Mouse (Mus musculus) lung, adult 2 months (tissue): ENCODE data around the gene Lancl1. TPM values are rescaled to one million over a fixed set of nuclear protein-coding genes. Genes with fewer than 3 reads are reported as not detected.

ENCODE experiments used
- DNase-seq: peaks from one replicate; pipeline ENCODE4 v3.0.0; 2022
- H3K4me1 ChIP-seq: fragments of 200-500 bp; 2 replicates; pipeline ENCODE4 v1.6.1; 2011; ENCODE audit warnings: low read length; ENCODE audit not compliant: control insufficient read depth, insufficient read depth
- H3K4me3 ChIP-seq: fragments of 200-500 bp; replicated peaks from 2 replicates; pipeline ENCODE3; 2011; ENCODE audit warnings: low read depth, mild to moderate bottlenecking, control low read depth, low read length; ENCODE audit errors: extremely low read depth
- CTCF ChIP-seq: fragments of 200-500 bp; IDR thresholded peaks from 2 replicates; pipeline ENCODE4 v1.5.1; 2011; ENCODE audit warnings: mild to moderate bottlenecking, low read length, control low read depth; ENCODE audit not compliant: insufficient read depth
- POLR2A ChIP-seq: fragments of 200-500 bp; IDR thresholded peaks from 2 replicates; pipeline ENCODE4 v1.6.1; 2011; ENCODE audit warnings: low read depth, mild to moderate bottlenecking, control low read depth, low read length, borderline replicate concordance; ENCODE audit errors: extremely low read depth
- WGBS: fragments of 180-500 bp; shearing (Covaris S2); methylation state at CpG from one replicate; pipeline ENCODE4 v1.1.7; 2018; 5-methylcytosine and 5-hydroxymethylcytosine counted together
- polyA plus RNA-seq: library from polyadenylated mRNA; depleted of rRNA; stranded (reverse); fragments of >200 nt; gene quantifications from 2 replicates; pipeline ENCODE4 v1.2.3, GENCODE M21; 2012; rRNA removed

The Lancl1 gene
- polyA plus RNA-seq, 1 experiment: 62.0 TPM

GRCm38 (mm10) chr1:66951086-66951485 is 87.6 kb downstream of the Lancl1 start:
- no peak for DNase-seq
- TF ChIP-seq CTCF: no peak
- TF ChIP-seq POLR2A: no peak

More at GRCm38 (mm10) chr1:66951086-66951485, 87.6 kb downstream of the Lancl1 start:
- WGBS: 76% methylated on average over 3 of the region's 3 CpGs
- Histone ChIP-seq H3K4me3 (no peak overlapping the region), H3K4me1 (no peaks in the 10 kb centered on the region)

Other genes starting within 250 kb of the Lancl1 start
- gene Kansl1l, start 221.3 kb downstream of the Lancl1 start, polyA plus RNA-seq: 2.8 and 3.6 TPM in 2 replicates
- 18.8 and 34.1 TPM in 2 replicates for gene Acadl, start 175.6 kb downstream of the Lancl1 start, polyA plus RNA-seq
- gene Myl1, start 93.5 kb downstream of the Lancl1 start, polyA plus RNA-seq: 4.3 and 86.4 TPM in 2 replicates
- gene Cps1, start 84.2 kb upstream of the Lancl1 start, polyA plus RNA-seq: 0.05 and 0.27 TPM in 2 replicates